Mouse (Mus musculus) ovary, postnatal 10 days (tissue): ENCODE results near the gene Fbxo34.
"Not testable (repeated sequence)": the region's sequence is repeated elsewhere in the genome, so short reads cannot be mapped to it uniquely, and the experiment has no call there.

ENCODE experiments used
- DNase-seq: peaks from one replicate; pipeline ENCODE4 v3.0.0; 2022; ENCODE audit warnings: low spot score

Fbxo34 gene

DNA sequence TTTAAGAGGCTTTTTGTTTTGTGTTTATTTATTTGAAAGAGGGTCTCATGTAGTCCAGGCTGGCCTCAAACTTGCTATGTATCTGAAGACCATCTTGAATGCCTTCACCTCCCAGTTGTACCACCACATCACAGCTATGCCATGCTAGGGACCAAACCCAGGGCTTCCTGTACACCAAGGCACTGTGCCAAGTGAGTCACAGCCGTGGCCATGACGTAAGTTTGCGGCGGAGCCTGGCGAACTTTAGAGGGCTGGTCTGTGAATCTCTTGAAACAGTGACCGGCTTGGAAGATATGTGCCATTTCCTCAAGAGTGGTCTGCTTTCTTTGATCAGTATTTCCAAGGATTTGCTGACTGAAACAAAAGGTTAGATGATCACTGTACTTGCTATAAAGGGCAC lies 68.4 kb downstream of the Fbxo34 start:
- DNase-seq, result no peak

DNA sequence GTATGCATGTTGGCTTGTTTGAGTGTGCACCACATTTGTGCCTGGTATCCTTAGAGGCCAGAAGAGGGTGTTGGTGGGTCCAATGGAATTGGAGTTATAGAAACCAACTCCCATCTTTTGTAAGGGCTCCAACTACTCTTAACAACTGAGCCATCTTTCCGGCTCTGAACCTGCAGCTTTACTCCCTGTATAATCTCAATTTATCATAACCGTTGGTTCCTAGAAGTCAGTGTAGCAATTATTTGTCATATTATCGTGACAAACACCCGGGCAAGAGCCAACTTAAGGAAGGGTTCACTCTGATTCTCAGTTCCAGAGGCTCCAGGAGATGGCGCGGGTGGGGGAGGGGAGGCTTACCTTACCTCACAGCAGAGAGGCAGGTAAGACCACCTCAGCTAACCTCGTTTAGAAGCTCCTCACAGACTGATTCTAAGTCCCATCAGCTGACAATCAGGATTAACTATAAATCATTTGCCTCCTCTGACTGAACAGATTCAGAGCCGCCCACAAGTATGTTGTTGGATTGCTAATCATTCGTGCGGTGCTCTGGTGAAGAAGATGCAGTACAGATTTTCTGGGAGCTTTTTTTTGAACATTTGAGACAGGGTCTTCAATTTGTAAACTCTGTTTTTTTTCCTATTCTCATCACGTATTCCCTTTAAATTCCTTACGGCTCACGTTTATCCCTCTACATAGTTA lies 70.7 kb downstream of the Fbxo34 start:
- no peak for DNase-seq

DNA sequence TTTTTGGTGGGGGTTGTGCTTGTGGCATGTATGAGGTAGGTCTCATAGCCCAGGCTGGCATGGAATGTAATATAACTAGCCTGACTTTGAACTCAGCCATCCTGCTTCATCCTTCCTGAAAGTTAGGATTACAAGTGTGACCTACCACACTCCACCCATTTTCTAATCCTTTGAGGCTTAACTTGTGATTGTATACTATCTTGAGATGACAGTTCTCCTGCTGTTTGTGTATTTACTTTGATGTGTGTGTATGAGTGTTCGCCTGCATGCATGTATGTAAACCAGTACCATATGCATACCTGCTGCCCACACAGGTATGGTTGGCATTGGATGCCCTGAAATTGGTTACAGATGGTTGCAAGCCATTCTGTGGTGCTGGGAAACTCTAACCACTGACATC lies 71.4 kb downstream of the Fbxo34 start:
- no peak for DNase-seq

DNA sequence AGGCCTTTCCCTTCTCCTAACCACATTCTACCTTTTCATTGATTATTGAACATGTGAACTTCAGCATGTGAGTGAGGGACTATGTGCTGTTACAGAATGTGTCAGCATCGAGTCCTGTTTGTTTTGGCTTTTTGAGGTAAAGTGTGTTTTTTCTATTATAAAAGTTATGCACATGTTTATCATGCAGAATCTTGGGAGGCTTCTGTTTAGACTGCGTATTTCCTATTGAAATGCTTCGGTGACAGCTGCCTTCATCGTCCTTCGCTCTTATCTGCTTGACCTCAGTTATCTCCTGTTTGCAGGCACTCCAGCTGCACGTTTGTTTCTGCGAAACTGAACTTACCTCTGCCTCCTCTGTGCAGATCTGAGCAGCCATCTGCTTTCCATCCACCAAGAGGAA lies 72.1 kb downstream of the Fbxo34 start:
- DNase-seq, result no peak

DNA sequence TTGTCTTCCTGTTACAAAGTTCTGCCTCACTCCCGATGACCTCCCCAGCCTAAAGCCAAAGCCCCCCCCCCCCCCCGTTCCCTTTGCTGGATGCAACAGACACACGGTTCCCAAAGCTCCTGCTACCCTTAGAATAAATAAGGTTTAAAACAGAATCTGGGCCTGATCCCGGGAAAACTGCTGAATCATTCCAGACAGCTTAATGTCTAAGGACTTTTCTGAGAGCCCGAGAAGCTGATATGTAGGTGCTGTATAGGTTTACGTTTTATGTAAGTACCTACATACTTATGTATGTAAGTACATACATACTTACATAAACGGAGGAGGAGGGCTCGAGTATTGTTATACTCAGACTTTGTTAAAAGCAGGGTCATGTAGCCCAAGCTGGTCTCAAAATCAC lies 75.2 kb downstream of the Fbxo34 start:
- no peak for DNase-seq

DNA sequence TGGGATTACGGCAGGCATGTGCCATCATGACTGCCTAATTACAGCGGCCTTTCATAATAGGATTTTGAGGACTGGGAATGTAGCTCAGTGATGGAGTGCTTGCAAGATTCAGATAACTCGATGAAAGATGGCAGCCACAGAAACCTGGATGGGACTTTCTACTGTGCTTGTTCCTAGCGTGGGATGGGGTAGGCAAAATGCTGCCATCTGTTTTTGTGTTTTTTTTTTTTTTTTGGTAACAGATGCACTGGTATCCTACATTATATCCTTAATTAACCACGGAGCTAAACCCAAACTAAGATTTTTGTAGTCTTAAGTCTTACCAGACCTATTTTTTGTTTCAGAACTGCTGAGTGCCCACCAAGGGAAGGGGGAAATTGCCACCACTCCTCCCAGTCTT lies 75.6 kb downstream of the Fbxo34 start:
- DNase-seq, result no peak

DNA sequence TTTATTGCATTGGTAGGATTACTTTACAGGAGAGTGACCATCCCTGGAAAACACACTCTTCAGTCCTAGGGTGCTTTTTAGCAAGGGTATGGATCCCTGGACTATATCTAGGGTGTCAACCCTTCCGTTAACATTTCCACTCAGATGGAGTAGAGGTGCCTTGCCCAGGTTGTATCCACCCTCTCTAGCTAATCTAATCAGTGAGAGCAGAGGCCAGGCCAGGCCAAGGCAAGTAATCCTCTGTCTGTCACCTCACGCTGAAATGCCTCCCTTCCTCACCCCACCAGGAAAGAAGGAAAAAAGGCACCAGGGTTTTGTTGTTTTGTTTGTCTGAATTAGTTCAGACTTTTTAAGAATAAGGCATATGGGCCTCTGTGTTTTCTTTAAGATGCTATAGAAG lies 77.6 kb downstream of the Fbxo34 start:
- no peak for DNase-seq

DNA sequence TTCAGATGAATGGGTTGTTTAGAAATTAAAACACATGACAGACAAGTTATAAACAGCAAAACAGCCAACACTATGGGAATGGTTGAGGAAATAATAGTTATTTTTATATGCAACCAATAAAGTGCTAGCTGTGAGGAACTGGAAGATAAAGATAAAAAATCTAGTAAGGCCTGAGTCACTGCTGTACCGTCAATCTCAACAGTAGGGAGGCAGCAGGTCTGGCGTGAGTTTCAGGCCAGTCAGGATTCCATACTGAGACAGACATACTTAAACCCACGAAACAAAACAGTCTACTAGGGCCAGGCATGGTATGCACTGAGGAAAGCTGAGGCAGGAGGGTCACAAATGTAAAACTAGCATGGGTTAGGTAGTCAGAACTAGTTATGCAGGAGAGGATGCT lies 78.1 kb downstream of the Fbxo34 start:
- no peak for DNase-seq

DNA sequence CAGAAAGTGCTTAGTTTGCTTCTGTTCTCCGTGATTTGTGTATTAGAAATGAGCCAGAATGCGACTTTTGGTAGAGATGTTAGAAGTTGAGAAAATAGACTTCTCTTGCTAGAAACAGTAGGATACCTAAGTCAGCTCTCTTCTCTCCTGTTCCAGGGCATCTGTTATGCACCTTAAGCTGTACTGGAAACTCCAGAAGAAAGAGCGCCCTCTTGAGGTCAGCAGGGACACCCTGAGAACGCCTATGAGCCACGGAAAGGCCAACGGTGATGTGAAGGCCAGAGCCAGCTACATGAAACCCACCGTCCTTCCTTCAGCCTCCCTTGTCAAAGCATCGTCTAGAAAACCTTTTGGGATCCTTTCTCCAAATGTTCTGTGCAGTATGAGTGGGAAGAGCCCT lies 78.8 kb downstream of the Fbxo34 start:
- no peak for DNase-seq

DNA sequence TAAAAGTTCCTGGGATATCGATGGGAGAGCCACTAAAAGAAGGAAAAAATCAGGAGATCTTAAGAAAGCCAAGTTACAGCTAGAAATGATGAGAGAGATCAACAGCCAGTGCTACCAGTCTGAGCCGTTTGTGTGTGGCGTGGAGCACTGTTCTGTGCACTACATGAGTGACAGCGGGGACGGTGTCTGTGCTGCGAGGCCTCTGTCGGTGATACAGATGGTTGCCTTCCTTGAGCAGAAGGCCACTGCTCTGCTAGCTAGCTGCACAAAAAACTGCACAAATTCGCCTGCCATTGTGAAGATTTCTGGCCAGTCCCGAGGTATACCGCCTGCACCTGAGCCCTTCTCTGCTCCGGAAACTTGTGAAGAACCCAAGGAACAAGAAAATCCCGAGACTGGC lies 79.4 kb downstream of the Fbxo34 start:
- DNase-seq, result not testable (repeated sequence)

DNA sequence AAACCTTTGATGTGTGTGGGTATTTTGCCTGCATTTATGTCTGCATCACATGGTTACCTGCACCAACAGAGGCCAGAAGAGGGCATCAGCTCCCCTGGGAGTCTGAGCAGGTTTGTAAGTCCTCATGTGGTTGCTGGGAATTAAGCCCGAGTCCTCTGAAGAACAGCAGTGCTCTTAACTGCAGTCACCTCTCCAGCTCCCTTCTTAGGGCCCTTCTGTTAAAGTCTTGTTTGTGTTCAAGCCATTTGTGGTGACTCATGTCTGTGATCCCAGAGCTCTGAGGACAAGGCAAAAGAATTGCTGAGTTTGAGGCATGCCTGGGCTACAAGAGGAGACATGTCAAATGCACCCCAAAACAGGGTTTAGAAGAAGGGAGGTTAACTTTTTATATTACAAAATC lies 82.3 kb downstream of the Fbxo34 start:
- DNase-seq, result no peak

DNA sequence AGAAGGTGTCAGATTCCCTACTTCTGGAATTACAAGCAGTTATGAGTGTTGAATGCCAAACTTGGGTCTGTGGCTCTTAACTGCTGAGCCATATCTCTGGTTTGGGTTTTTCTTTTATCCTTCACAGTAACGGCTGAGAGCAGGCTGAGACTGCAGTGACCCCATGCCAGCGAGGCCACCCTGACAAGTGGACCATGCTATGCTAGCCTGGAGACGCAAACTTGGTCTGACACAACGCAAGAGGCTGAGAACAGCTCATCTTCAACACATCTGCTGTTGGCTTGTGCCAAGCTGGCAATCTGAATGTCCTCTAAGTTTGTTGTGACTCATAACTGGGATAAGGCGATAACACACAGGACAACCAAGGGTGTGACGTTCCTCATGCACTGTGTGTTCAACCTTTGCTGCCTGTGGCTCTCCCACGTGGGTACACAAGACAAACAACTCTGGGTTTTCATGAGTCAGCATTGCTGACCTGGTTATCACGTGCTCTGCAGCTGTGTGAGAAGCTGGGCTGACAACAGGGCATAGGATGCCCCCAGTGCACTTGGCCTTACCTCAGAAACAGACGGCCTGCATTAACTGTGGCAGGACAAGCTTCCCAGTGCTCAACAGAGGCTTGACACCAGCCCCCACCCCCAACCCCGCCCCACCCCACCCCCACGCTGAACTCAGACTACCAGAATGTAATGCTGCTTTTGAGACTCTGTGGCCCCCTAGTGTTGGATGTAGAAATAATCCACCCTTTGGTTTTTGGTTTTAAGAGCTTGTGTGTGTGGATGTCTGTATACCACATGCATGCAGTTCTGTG lies 83.3 kb downstream of the Fbxo34 start:
- peak; percentile 9 for DNase-seq

DNA sequence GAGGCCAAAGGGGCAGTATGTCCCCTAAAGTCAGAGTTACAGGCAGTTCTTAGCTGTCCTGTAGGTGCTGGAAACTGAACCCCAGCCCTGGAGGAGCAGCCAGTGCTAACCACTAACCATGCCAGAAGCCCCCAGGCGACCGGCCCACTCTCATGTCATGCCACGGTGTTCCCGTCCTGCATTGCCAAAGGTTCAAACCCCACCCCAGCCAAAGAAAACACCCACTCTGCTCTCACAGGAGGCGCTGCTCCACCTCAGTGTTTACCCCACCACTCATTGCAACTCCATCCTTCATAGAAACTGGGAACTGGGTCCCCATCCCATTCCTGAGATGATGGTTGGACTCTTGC lies 83.9 kb downstream of the Fbxo34 start:
- DNase-seq, result no peak

DNA sequence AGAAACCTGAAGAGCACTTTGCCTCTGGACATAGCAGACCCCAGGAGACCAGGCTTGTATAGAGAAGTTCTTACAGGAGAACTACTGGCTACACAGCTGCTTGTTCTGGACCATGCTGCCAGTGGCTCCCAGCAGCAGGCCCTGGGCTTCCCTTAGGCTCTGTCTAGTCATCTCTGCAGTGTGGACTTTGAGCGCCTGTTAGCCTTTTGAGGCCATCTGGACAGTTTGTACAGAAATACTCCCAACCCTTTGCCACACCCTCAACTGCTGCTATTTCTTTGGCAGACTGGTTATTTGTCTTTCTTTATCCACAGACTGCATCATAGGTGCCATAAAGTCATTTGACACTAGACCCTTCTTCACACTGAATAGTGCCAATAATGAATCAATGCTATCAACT lies 84.9 kb downstream of the Fbxo34 start:
- DNase-seq, result no peak

DNA sequence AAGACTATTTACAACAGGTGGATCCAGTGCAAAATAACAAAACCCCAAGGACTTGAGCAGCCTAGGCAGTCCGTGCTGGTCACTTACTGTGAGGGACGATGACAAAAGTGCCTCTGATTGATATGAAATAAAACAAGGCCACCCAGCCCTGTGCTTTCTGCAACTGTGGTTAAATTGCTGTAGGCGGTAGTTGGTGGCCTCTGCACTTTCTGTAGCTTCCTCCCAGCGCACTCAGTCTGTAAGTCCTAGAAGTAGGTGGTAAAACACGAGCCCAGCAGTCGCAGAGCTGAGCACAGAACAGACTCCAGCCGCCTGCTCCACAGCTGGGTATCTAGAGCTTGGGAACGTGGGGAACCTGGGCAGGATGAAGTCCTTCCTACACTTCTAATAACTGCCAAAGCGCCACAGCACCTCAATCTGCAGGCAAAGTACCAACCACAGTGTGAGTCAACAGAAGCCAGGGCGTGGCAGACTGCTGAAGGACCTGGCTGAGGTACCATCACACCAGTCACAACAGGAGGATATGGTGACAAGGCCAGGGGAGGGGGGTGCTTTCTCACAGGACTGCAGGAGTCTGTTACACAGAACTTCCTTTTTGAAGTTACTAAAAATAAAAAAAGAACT lies 91.2 kb downstream of the Fbxo34 start:
- DNase-seq, result no peak

DNA sequence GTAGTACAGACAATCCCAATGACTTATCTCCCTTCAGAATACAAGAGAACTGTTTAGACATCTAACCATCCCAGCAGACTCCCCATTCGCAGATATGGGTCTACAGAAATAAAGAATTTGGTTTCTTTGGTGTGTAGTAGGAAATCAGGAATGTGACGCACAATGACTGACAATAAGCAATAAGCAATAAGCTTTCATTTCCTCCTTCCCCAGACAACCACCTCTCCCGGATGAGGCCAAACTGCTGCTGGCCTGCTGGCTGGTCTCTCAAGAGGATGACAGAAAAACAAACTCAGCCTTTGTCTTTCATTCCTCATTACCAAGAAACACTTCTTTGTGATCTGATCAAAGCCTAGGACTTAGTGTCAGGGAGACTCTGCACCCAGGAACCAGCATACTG lies 92.1 kb downstream of the Fbxo34 start:
- no peak for DNase-seq

DNA sequence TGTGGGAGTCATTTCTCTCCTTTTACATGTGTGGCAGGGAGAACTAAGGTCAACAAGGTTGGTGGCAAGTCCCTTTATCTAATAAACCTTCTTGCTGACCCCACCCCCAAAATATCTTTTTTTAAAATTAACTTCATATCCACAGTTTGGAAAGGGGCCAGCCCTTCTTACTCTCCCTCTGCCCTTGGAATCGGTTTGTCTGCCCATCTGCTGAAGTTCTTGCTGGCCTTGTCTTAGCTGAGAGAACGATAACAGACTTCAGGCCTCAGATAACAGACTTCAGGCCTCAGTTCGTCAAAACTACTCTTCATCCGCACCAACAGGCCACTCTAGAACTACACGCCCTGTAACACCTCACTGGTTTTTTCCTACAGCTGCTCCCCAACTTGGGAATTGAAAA lies 94.1 kb downstream of the Fbxo34 start:
- DNase-seq, result no peak

DNA sequence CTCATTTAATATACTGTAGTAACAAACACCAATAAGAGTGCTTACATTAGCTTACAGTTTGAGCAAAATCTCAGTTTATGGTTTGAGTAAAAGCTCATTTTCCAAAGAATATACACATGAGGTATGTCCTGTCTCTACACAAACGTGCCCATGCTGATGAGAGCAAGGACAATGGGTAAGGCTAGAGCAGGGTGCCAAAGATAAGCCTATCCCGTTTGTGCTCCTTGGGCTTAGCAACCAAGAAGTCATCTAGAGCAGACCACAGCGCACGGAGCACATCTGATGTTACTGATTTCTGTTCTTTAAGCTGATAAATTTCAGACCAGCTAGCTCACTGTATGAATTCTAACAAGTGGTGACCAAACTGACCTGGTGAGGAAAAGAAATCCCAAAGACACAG lies 94.7 kb downstream of the Fbxo34 start:
- DNase-seq, result no peak

DNA sequence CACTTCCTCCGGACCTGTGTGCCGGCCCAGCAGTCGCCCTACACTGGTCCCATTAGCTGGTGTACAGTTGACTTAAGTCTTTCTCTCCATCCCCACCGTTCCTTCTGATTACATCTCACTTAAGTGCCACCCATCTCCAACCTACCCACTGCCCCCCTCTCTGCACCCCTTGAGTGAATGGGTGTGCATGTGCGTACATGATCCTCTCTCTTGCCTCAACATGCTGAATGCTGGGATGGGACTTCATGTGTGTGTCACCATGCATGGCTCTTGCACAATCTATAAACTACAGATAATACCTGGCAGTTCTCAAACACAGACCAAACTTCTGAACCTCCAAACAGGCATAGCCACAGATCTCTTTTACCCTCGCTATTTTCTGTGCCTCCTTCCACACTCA lies 101.4 kb downstream of the Fbxo34 start:
- no peak for DNase-seq

DNA sequence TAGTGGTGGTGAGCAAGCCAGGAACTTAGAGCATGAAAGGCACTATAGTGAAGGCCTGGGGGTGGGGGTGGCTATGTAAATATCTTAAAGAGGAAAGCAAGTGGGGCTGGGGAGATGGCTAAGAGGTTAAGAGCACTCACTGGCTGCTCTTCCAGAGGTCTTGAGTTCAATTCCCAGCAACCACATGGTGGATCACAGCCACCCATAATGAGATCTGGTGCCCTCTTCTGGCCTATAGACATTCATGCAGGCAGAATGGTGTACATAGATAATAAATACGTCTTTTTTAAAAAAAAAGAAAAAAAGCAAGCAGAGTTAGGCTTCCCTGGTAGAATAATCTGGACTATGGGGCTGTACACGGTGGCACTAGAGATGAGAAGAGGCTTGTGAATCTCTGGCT lies 103.2 kb downstream of the Fbxo34 start:
- no peak for DNase-seq

DNA sequence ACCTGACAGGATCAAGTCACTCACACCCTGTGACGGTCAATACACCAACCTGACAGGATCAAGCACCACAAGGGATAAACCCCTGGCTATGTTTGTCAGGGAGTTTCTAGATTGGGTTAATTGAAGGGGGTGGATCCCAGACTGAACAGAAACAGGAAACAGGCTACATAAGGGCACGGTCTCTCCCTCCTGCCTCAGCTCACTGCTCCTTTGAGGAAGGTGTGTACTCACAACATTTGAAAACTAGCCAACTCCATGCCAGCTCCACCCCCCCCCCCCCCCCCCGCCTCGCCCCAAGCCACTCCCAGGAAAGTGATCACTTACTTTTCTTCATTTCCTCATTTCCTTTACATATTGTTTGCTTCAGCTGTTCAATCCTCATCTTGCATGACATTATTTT lies 104.0 kb downstream of the Fbxo34 start:
- DNase-seq, result no peak

DNA sequence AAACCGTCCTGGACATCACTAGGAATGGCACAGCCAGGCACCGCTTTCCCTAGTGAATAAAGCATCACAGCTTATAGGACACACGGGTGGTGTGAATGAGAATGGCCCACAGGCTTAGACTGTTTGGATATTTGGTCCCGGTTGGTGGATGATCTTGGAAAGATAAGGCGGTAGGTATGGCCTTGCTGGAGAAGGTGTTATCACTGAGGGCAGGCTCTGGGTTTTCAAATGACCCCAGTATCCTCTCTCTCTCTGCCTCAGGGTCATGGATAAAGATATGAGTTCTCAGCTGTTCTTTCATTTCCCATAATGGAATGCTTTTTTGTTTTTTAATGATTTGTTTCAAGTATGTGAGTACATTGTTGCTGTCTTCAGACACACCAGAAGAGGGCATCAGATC lies 105.0 kb downstream of the Fbxo34 start:
- DNase-seq, result no peak

DNA sequence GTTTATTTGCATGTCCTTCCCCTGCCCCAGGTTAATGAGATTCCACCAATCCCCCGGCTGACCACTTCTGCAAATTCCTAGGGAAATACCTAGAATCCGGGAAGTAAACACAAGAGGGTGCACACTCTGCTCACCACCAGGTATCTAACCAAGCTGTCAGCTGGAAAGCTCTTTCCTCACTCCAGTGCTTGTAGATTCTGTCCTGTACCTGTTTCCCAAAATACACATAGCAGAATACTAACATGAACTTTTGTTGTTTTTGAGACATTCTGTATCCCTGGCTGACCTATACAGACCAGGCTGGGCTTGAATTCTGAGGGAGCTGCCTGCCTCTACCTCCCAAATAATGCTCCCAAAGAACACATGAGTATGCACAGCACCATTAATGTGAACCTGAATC lies 110.5 kb downstream of the Fbxo34 start:
- DNase-seq, result no peak

DNA sequence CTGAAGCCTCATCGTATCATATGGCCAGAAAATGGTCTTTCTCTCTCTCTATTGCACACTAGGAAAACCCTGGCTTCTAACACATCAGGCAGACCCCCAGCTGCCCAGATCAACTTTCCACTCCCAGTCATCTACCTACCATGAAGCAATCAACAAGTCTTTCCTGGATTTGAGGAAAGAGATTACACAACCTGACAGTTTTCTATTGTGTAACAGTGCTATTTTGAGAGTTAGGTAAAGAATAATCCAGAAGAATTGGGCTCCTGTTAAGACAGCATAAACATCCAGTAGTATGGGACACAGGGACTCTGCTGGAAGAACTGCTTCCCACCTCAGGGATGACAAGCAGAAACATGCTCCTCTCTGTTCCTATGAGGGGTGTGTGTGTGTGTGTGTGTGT lies 112.3 kb downstream of the Fbxo34 start:
- DNase-seq, result no peak
